Mouse (Mus musculus): ENCODE measurements at regions not wholly inside any gene's neighbourhood (a gene's known extent, or its start where the extent isn't known, plus 50 kb on each side); places are given as distances from the start of the nearest gene placed in this dataset.

GRCm38 (mm10) chr1:127001700-127002099 lies 171.1 kb upstream of the Nckap5 start:
- no peak for TF ChIP-seq CTCF (IDR thresholded peaks at IDR 0.05; ENCODE audit: insufficient read depth, low read depth, low read length)
- no peak for TF ChIP-seq POLR2A (IDR thresholded peaks at IDR 0.05; ENCODE audit: insufficient read depth, low read depth, low read length)
